Mouse (Mus musculus) layer of hippocampus, adult 2 months (tissue): ENCODE measurements at regions not wholly inside any gene's neighbourhood (a gene's known extent, or its start where the extent isn't known, plus 50 kb on each side); places are given as distances from the start of the nearest gene placed in this dataset.

Experiments
- DNase-seq, 2 experiments: peaks; one replicate each; pipeline ENCODE4 v3.0.0; 2022; ENCODE audit warnings: low spot score in 2 of 2
- H3K27ac ChIP-seq: fragments of 200-600 bp; 2 replicates; pipeline ENCODE4 v1.8.1; 2022
- H3K4me3 ChIP-seq: fragments of 200-600 bp; 2 replicates; pipeline ENCODE4 v1.8.1; 2022; ENCODE audit warnings: mild to moderate bottlenecking
- CTCF ChIP-seq: fragments of 200-600 bp; conservative IDR thresholded peaks from 2 replicates; pipeline ENCODE4 v1.8.1; 2022; ENCODE audit warnings: antibody characterized with exemption, mild to moderate bottlenecking, moderate library complexity

DNA sequence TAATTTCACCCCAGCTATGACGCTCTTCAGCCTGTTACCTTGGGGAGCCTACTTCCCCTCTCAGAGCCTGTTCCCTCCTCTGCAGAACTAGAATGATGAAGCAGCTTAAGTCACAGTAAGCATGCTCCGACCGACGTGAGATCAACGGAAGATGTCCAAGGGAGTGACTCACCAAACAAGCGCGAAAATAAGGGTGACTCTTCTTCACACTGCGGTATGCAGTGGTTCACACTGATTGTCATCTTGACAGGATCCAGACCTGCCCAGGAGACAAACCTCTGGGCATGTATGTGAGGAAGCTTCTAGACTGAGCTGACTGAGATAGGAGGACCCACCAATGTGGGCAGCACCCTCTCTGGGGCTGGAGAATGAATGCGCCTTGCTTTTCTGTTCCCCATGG lies 116.3 kb upstream of the Tpm1 start:
- no peak for TF ChIP-seq CTCF
- no peak overlapping the region for H3K27ac ChIP-seq
- no peak overlapping the region for H3K4me3 ChIP-seq
- DNase-seq: no peak

DNA sequence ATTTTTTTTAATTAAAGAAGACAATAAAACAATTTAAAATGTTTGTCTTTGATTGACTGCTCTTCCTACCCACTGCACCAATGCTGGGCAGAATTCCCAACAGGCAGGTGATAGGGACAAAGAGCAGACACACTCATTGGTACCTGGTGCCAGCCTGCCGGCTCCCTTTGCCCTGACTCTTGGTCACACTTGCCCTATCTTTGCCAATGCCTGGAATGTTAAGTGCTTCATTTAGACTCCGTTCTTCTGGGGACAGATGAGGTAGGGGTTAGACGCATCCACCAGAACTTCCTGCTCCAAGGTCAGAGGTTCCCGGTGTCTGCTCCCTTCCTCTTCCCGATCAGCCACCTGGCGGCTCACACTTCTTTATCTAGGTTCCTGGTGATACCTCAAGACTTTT lies 114.5 kb upstream of the Tpm1 start:
- no peak for TF ChIP-seq CTCF
- DNase-seq: no peak
- H3K27ac ChIP-seq: no peak overlapping the region
- no peak overlapping the region for H3K4me3 ChIP-seq

DNA sequence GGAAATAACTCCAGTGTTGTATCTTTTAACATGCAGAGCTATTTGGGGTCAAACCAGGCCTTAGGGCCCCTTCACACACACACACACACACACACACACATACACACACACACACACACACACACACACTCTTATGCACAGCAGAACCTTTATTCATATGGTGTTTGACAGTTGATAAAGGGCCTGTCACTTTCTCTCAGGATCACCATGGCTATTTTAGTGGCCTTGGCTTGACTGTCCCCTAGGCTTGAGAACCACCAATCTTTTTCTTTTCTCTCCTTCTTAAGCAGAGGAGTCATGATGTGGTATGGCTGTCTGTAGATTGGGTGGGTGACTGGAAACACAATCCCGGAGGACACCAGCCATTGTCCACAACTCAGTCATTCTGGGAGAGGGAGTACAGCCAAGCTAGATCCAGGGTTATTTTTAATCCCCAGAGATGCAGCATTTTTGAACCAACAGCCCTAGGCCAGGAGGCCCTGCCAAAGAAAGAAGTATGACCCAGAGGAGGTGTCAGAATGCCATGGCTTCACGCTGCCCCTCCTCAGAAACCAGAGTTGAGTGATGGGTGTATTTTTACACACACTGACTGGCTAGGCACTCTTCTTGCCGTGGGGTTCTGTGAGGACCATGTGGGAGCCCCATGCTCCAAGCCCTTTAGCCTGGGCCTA lies 111.7 kb upstream of the Tpm1 start:
- no peak for TF ChIP-seq CTCF
- DNase-seq: no peak
- Histone ChIP-seq H3K4me3 (no peak overlapping the region), H3K27ac (no peak overlapping the region)

DNA sequence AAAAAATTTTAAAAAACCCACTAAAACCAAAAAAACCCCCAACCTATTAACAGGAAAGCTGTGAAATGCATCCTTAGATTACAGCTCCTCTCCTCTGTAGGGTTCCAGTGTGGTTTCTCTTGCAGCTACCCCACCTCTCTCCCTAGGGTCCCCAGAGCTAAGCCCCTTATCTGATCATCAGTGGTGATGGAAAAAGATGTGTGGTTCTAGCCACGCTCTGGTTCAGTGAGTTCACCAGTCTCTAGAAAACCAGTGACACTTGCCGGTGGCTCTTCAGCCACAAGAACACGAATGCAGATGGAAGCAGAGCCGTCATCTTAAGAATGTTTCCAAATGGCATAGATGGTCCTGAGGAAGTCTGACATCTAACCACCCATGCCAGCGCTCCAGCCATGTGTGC lies 111.1 kb upstream of the Tpm1 start:
- Histone ChIP-seq H3K4me3 (no peak overlapping the region), H3K27ac (no peak overlapping the region)
- no peak for TF ChIP-seq CTCF
- no peak for DNase-seq

DNA sequence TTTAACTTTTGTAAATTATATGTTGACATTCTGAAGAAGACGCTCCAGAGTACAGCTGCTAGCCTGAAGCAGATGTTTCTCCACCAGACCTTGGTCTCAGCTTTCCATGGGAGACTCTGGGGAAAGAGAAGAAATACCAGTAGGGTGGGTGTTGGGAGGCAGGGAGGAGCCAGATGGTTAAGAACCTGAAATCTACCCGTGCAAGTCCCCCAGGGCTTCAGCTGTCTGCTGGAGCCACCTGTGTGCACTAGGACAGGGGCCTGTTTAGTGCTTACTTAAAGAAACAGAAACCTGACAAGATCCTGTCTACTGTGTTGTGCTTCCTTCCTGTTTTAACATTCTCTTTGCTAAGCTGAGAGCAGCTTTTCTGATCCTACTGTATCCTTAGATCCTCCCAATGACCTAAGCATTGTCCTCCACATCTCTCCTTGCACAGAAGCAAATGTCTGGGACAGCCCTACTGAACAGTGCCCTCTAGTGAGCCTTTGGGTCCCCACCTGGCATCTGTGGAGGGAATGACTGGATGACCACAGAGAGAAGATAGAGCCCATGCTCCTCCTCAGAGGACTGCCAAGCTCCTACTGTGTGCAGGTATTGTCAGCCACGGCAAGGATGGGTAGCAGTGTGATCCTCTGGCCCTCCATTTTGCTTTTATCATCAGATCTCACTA lies 107.5 kb upstream of the Tpm1 start:
- TF ChIP-seq CTCF: peak; percentile 75
- no peak overlapping the region for H3K4me3 ChIP-seq
- no peak overlapping the region for H3K27ac ChIP-seq
- no peak for DNase-seq

DNA sequence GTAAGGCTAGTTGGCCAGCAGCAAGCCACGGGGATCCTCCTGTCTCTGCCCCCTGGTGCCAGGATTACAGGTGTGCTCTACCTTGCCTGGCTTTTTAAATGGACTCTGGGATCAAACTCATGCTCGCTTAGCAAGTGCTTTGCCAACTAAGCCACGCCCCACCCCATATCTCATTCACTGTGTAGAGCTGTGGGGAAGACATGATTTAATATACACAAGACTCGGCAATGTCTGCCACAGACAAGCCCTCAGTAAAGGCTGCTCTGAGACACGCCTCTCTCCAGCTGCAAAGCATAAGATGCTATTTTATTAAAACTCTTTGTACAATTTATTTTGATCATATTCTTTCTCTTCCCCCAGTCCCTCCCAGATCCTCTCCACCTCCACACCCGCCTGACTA lies 104.9 kb upstream of the Tpm1 start:
- no peak for TF ChIP-seq CTCF

DNA sequence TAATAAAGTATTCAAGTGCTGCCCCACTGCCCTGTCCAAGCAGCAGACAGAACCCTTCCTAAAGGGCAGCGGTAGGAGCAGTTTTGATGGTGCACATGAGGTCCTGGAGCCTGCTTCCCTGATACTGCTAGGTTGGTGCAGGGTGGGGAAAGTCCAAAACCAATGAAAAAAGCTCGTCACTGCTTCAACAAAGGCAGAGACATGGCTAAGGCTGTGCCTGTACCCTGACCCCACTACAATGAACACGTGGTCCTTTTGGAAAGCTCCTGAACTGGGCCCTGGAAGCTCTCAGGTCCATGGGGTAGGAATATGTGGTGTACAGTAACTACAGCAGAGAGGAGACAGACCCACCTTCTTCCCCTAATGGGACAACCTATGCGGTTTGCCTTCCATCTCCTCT lies 104.1 kb upstream of the Tpm1 start:
- no peak overlapping the region for H3K4me3 ChIP-seq
- no peak overlapping the region for H3K27ac ChIP-seq
- no peak for TF ChIP-seq CTCF
- no peak for DNase-seq

More for the DNA sequence above, 104.9 kb upstream of the Tpm1 start:
- no peak overlapping the region for H3K27ac ChIP-seq
- no peak overlapping the region for H3K4me3 ChIP-seq
- no peak for DNase-seq

DNA sequence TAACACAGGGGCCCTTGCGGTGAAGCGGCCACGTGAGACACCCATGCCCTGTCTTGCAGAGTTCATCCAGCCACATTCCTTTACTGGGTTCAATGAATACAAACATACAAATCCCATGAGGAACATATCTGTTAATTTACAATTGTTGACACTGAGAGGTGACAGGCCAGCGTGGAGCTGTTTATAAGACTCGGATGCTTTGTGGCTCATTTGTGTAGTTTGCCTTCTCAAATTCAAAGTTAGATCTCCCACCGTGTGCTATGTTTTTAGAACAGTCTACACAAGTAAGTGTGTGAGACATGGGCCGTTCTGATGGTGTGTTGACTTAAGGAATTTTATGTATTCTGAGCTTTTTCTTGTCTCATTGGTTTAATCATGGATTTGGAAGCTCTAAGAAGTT lies 98.5 kb upstream of the Tpm1 start:
- DNase-seq: no peak
- Histone ChIP-seq H3K4me3 (no peak overlapping the region), H3K27ac (no peak overlapping the region)
- TF ChIP-seq CTCF: no peak

DNA sequence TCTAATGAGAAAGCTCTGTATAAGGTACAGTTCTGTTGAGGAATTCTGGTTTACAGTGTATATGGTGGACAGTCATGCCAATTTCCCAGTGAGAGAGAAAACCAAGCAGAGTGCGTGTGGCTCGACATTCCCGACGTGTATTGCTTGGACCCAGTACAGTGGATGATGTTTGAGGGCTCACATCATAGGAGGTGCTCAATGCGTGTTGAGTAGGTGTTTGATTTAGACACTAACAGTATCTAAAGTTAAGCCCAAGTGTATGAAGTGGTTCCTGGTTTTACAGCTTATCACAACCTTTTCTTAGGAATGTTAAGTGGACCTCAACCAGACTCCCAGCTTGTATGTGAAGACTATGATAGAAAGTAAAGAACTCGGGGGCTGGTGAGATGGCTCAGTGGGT lies 96.2 kb upstream of the Tpm1 start:
- DNase-seq: no peak
- no peak for TF ChIP-seq CTCF
- Histone ChIP-seq H3K4me3 (no peak overlapping the region), H3K27ac (no peak overlapping the region)

DNA sequence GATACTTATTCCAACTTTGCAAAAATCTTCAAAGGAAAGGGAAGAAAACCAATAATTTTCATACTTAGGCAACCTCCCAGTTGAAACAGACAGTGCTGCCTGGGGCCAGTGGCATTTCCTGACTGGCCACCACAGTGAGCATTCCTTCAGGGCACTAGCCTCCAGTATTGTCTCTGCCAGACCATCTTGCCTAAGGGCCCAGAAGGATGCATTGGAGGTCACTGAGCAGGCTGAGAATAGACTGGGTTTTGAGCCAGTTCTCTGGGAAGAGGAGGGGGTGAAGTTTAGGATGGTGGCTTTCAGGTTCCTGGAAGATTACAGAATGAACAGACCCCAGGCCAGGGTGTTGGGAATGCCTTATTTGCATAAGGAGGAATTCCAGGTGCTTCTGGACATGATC lies 95.3 kb upstream of the Tpm1 start:
- Histone ChIP-seq H3K27ac (no peak overlapping the region), H3K4me3 (no peak overlapping the region)
- no peak for DNase-seq
- no peak for TF ChIP-seq CTCF

DNA sequence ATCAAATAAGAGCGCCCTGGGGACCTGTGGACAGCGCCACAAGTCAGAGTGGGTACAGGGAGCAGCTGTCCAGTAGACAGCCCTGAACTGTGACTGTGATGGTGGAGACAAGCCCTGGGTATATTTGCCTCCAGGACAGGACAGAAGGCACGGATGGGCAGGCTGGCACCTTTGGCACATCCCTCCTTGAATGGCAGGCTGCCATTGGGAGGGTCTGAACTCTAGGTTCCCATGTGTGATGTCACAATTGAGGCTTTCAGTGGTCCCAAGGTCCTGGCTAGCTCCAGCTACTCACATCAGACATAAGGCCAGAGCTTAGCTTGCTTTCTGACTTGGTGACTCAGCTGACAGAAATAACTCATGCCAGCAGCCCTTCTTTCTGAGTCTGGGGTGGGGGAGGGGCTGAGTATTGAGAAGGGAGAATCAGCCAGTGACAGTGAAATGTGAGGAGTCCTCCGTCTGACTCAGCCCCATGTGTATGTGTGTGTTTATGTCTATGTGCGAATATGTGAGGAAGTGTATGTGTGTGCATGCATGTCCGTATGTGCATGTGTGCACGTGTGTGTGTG lies 91.2 kb upstream of the Tpm1 start:
- peak; percentile 51 to 63 for DNase-seq
- TF ChIP-seq CTCF: no peak
- H3K27ac ChIP-seq: peak overlapping the region; percentile 39; the same call in 1 of the 2 replicates
- no peak overlapping the region for H3K4me3 ChIP-seq

DNA sequence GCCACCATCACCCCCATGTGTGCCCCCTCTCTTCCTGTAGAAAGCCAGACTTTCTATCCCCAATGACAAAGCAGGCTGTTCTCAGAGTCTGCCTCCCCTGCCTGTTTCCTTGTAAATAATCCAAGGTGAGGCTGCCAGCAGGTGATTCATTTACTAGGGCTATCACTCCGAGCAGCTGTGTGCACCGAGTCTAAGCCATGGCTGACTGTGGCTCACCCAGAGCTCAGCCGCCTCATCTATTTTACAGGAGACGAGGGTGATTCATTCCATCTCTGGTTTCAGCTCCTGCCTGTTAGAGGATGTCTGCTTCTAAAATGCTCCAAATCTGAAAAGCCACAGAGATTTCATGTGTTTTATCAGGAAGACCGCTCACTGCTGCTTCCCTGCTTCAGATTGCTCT lies 88.5 kb upstream of the Tpm1 start:
- no peak overlapping the region for H3K4me3 ChIP-seq
- peak in 1 of 2 experiments; percentile 34 for DNase-seq
- no peak for TF ChIP-seq CTCF
- H3K27ac ChIP-seq: peak overlapping the region; percentile 84

DNA sequence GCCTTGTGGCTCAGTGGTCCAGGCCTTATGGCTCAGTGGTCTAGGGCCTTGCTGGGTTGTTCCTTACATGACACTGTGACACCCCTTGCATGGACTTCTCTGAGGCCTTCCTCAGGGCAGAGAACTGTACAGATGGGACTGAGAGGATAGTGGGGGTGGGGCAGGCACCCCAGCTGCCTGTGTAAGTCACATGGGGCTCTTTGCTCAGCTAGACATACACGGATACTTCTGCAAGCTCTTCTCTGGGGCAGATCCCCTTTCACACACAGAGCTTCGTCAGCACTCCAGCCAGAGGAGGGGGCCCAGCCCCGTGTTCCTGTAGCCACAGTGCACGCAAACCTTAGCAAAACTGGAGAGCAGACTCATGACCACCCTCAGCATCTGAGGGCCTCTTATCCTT lies 87.9 kb upstream of the Tpm1 start:
- TF ChIP-seq CTCF: no peak
- Histone ChIP-seq H3K4me3 (no peak overlapping the region), H3K27ac (peak overlapping the region; percentile 84)
- no peak for DNase-seq

DNA sequence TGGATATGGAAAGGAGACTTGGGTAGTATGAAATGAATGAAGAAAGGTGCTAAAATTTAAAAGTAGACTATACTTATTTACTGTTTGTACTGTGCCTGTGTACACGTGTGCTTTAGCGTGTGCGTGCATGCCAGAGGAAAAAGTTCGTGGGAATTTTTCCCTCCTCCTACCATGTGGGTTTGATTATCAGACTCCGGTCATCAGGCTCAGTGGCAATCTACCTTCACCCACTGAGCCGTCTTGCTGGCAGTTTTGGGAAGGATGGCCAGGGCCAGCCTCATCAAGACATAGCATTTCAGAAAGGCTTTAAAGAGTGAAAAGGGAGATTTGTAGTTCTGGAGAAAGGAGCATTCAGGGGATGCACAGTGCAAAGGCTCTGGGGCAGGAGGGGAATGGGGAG lies 87.0 kb upstream of the Tpm1 start:
- Histone ChIP-seq H3K4me3 (no peak overlapping the region), H3K27ac (no peak overlapping the region)
- TF ChIP-seq CTCF: no peak
- no peak for DNase-seq
